Mouse (Mus musculus) heart, embryonic 13.5 days (tissue): ENCODE data around the gene C2cd2l. TPM values are rescaled to one million over a fixed set of nuclear protein-coding genes. Genes with fewer than 3 reads are reported as not detected.
"Not testable (repeated sequence)": the region's sequence is repeated elsewhere in the genome, so short reads cannot be mapped to it uniquely, and the experiment has no call there.

Experiments used
- ATAC-seq: fragments of 200-750 bp; cut with Nextera tagmentation; 2 replicates; pipeline ENCODE4 v1.8.0; 2017; ENCODE audit warnings: moderate TSS enrichment; ENCODE audit not compliant: insufficient number of reproducible peaks, low FRiP score, low TSS enrichment; ENCODE audit errors: extremely low read depth
- H3K27ac ChIP-seq: fragments of 300-500 bp; sonication (generic); replicated peaks from 2 replicates; pipeline ENCODE4 v1.5.1; 2015; ENCODE audit warnings: moderate library complexity, mild to moderate bottlenecking, inconsistent platforms
- H3K27me3 ChIP-seq: fragments of 300-500 bp; sonication (generic); replicated peaks from 2 replicates; pipeline ENCODE4 v1.6.1; 2015; ENCODE audit warnings: mild to moderate bottlenecking, inconsistent platforms
- H3K36me3 ChIP-seq: fragments of 300-500 bp; sonication (generic); 2 replicates; pipeline ENCODE4 v1.6.1; 2015; ENCODE audit warnings: mild to moderate bottlenecking, inconsistent platforms
- H3K4me1 ChIP-seq: fragments of 300-500 bp; sonication (generic); 2 replicates; pipeline ENCODE4 v1.6.1; 2015; ENCODE audit warnings: inconsistent platforms
- H3K4me2 ChIP-seq: fragments of 300-500 bp; sonication (generic); 2 replicates; pipeline ENCODE4 v1.6.1; 2015; ENCODE audit warnings: inconsistent platforms, mild to moderate bottlenecking, moderate library complexity
- H3K4me3 ChIP-seq: fragments of 300-500 bp; sonication (generic); 2 replicates; pipeline ENCODE4 v1.5.1; 2015; ENCODE audit warnings: moderate library complexity, mild to moderate bottlenecking, inconsistent platforms
- H3K9ac ChIP-seq: fragments of 300-500 bp; sonication (generic); 2 replicates; pipeline ENCODE4 v1.6.1; 2015; ENCODE audit warnings: inconsistent platforms, mild to moderate bottlenecking, moderate library complexity
- H3K9me3 ChIP-seq: fragments of 300-500 bp; sonication (generic); 2 replicates; pipeline ENCODE4 v1.6.1; 2016; ENCODE audit warnings: inconsistent platforms
- WGBS: fragments of 180-500 bp; shearing (Covaris S2); methylation state at CpG from one replicate; pipeline ENCODE4 v1.1.7; 2015; ENCODE audit warnings: mixed read lengths; 5-methylcytosine and 5-hydroxymethylcytosine counted together
- polyA plus RNA-seq: library from polyadenylated mRNA; unstranded; fragments of >200 nt; fragmentation: Nextera tagmentation; extraction: Ambion mirVana; gene quantifications from 2 replicates; pipeline ENCODE4 v1.2.1, GENCODE M21; 2015

The C2cd2l gene
- polyA plus RNA-seq, 1 experiment from 2014 or later, result 7.1 TPM

DNA sequence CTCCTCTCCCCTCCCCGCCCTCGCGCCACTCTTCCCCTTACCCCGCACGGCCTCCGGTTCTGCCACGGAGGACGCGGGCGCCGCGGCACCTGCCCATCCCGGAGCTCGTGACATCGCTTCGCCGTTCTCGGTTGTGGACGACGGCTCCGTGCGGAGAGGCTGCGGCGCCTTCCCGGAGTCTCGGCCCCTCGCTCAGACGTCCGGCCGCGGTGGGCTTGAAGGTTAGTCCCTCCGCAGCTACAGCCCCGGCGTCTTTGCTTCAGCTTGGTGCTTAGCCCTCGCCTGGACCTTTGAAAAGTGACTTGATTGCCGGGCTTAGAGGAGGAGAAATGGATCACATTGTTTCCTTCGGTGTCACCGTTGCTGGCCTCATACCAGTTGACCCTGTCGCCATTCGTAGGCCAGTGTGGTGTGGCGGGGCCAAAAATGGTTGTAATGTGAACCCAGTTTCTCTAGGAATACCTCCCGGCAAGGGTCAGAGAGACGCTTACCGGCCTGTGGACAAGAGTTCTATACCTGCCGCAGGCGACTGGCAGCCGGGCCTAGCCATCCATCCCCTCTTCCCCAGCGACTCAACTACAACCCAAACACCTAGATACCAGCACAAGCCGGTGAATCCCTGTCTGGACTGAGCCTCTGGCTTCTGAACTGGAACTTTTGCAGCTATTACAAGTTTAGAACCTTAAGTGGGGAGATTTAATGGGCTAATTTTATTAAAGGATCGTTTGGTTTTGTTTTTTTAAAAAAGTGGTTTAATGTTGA is 15.4 kb upstream of the C2cd2l start:
- H3K4me2 ChIP-seq, result peak overlapping the region; percentile 81
- H3K4me3 ChIP-seq, result peak overlapping the region; percentile 97
- no peaks in the 10 kb centered on the region for H3K9me3 ChIP-seq
- peak overlapping the region; percentile 99 for H3K27ac ChIP-seq
- H3K9ac ChIP-seq, result peak overlapping the region; percentile 99
- WGBS, result under 1% methylated on average over 50 of the region's 50 CpGs
- H3K27me3 ChIP-seq, result no peaks in the 10 kb centered on the region
- H3K36me3 ChIP-seq, result peaks cover 77% of the 10 kb centered on the region
- peaks cover 29% of the 10 kb centered on the region for H3K4me1 ChIP-seq
- ATAC-seq, result peak; percentile 11

DNA sequence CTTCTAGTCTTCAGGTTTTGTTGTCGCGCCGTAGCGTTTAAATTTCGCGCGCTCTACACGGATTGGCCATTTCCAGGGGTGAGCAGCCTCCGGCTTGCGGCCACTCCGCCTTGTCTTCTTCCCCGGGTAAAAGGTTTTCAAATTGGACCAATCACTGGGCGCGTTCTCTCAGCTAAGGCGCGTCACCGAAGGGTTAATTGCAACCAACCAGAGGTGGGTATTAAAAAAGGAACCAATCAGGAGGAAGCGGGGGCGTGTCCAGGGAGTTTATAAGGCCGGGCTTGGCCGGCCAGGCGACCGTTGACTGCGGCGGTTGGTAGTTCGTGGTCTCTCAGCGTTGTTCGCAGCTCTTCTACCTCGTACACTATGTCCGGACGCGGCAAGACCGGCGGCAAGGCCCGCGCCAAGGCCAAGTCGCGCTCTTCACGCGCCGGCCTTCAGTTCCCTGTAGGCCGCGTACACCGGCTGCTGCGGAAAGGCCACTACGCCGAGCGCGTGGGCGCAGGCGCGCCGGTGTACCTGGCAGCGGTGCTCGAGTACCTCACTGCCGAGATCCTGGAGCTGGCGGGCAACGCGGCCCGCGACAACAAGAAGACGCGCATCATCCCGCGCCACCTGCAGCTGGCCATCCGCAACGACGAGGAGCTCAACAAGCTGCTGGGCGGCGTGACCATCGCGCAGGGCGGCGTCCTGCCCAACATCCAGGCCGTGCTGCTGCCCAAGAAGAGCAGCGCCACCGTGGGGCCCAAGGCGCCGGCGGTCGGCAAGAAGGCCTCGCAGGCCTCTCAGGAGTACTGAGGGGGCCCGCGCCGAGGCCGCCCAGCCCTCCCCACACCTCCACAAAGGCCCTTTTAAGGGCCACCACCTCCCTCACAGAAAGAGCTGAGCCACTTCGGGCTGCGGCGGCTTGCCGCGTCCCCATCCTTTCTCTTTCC is 14.6 kb upstream of the C2cd2l start, which contains the start of gene H2afx:
Gene H2afx (plus strand): TSS at position 299 of the 935 bp plus-strand sequence.
- Histone ChIP-seq H3K9ac (peak within 1 kb of the TSS; percentile 99), H3K4me3 (peak within 1 kb of the TSS; percentile 97), H3K27me3 (no peaks in the 10 kb centered on the region), H3K36me3 (peaks cover 77% of the 10 kb centered on the region), H3K4me2 (peak within 1 kb of the TSS; percentile 81), H3K9me3 (no peaks in the 10 kb centered on the region), H3K27ac (peak within 1 kb of the TSS; percentile 99), H3K4me1 (peaks cover 29% of the 10 kb centered on the region)
- ATAC-seq, result peak; percentile 92
- WGBS, result under 1% methylated on average over 89 of the region's 91 CpGs

DNA sequence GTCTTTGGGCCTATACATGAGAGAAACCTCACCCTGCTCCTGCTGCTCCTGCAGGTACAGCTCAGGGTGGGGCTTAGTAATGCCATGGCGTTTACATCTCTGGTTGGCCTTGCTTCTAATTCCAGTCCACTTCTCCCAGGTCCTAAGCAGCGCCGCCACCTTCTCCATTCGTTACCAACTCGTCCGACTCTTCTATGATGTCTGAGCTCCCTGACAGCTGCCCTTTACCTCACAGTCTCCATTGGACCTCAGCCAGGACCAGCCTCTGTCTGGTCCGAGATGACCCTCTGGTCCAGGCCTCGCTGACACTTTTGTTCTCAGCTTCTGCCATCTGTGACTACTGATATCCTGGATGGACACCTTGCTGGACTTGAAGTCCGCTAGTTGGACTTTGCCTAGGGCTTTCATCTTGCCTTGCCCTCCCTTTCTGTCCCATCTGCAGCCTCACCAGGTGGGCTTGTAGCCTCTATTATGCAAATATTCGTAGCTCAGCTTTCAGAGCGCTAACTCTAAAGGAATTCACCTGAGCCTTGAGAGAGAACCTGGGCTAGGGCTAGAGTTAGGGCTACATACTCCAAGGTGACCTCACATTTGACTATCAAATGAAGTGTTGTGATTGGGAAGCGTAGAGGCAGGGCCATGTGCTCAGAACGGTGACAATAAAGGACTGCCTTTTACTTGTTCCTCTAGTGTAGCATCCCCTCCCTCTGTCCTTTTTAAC is 13.0 kb upstream of the C2cd2l start:
- H3K4me3 ChIP-seq, result no peak overlapping the region
- no peak overlapping the region for H3K27ac ChIP-seq
- H3K4me2 ChIP-seq, result no peak overlapping the region
- peaks cover 77% of the 10 kb centered on the region for H3K36me3 ChIP-seq
- no peak for ATAC-seq
- 94% methylated on average over 13 of the region's 13 CpGs for WGBS
- H3K9me3 ChIP-seq, result no peaks in the 10 kb centered on the region
- H3K4me1 ChIP-seq, result peaks cover 29% of the 10 kb centered on the region
- no peaks in the 10 kb centered on the region for H3K27me3 ChIP-seq
- no peak overlapping the region for H3K9ac ChIP-seq

- ATAC-seq, result no peak
- WGBS, result 89% methylated on average over 6 of the region's 6 CpGs
- H3K4me3 ChIP-seq, result no peak overlapping the region
- no peak overlapping the region for H3K4me2 ChIP-seq
- H3K4me1 ChIP-seq, result peaks cover 17% of the 10 kb centered on the region
- H3K27me3 ChIP-seq, result no peaks in the 10 kb centered on the region
- H3K27ac ChIP-seq, result no peak overlapping the region
- H3K9ac ChIP-seq, result no peak overlapping the region
- no peaks in the 10 kb centered on the region for H3K9me3 ChIP-seq
- H3K36me3 ChIP-seq, result peaks cover 63% of the 10 kb centered on the region
Measured at GRCm38 (mm10) chr9:44330736-44331135, 10.7 kb upstream of the C2cd2l start.

GRCm38 (mm10) chr9:44327926-44328325 is 7.8 kb upstream of the C2cd2l start:
- peak overlapping the region; percentile 86 for H3K4me2 ChIP-seq
- peaks cover 15% of the 10 kb centered on the region for H3K4me1 ChIP-seq
- H3K9me3 ChIP-seq, result no peaks in the 10 kb centered on the region
- 76% methylated on average over 5 of the region's 5 CpGs for WGBS
- ATAC-seq, result no peak
- peaks cover 51% of the 10 kb centered on the region for H3K36me3 ChIP-seq
- peak overlapping the region; percentile 97; the same call in 1 of the 2 replicates for H3K27ac ChIP-seq
- H3K4me3 ChIP-seq, result peak overlapping the region; percentile 87
- no peaks in the 10 kb centered on the region for H3K27me3 ChIP-seq
- peak overlapping the region; percentile 95 for H3K9ac ChIP-seq

GRCm38 (mm10) chr9:44327064-44327711 is 7.1 kb upstream of the C2cd2l start:
- WGBS, result under 1% methylated on average over 22 of the region's 22 CpGs
- peaks cover 43% of the 10 kb centered on the region for H3K36me3 ChIP-seq
- H3K9me3 ChIP-seq, result no peaks in the 10 kb centered on the region
- H3K4me1 ChIP-seq, result peaks cover 15% of the 10 kb centered on the region
- H3K9ac ChIP-seq, result peak overlapping the region; percentile 95
- no peak for ATAC-seq
- peak overlapping the region; percentile 87 for H3K4me3 ChIP-seq
- no peaks in the 10 kb centered on the region for H3K27me3 ChIP-seq
- peak overlapping the region; percentile 86 for H3K4me2 ChIP-seq
- H3K27ac ChIP-seq, result peak overlapping the region; percentile 97

GRCm38 (mm10) chr9:44326371-44327063 is 6.4 kb upstream of the C2cd2l start:
- peak overlapping the region; percentile 87 for H3K4me3 ChIP-seq
- ATAC-seq, result peak; percentile 70
- H3K4me2 ChIP-seq, result peak overlapping the region; percentile 86

DNA sequence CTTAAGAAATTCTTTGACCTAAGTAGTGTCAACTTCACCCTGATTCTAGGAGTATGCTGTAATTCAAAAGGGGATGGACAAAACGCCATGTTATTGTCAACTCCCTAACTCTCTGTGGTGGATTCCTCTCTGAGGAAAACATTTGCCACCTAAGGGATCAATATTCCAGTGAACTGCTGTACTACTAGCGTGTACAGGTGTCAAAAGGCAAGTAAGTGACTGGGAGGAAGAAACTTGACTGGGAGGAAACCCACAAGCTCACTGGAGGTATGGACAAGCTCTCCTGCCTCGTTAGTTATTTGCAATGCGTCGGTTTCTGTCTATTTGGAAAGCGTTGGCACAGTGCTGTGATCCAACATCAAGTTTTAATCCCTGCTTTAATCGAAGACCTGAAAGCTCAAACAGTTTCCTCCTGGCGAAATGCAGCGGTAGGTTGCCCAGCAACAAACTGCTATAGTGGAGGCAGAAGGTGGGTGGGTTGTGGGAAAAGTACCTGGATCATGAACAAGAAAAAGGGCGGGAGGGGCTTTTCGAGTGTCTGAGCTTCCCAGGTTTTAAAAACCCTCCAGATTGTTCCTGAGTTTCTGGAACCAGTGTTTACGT is 5.8 kb upstream of the C2cd2l start, which contains the start of gene Dpagt1:
Gene Dpagt1 (plus strand): TSS at position 252 of the 603 bp plus-strand sequence.
- Histone ChIP-seq H3K4me1 (peaks cover 19% of the 10 kb centered on the region), H3K36me3 (peaks cover 30% of the 10 kb centered on the region), H3K4me2 (peak within 1 kb of the TSS; percentile 86), H3K27ac (peak within 1 kb of the TSS; percentile 97), H3K9me3 (no peaks in the 10 kb centered on the region), H3K27me3 (no peaks in the 10 kb centered on the region), H3K4me3 (peak within 1 kb of the TSS; percentile 87), H3K9ac (peak within 1 kb of the TSS; percentile 95)
- WGBS, result 3% methylated on average over 12 of the region's 12 CpGs
- ATAC-seq, result no peak

More at GRCm38 (mm10) chr9:44326371-44327063, 6.4 kb upstream of the C2cd2l start:
- no peaks in the 10 kb centered on the region for H3K27me3 ChIP-seq
- H3K9ac ChIP-seq, result peak overlapping the region; percentile 95
- peaks cover 37% of the 10 kb centered on the region for H3K36me3 ChIP-seq
- H3K27ac ChIP-seq, result peak overlapping the region; percentile 97
- WGBS, result under 1% methylated on average over 38 of the region's 38 CpGs
- H3K9me3 ChIP-seq, result no peaks in the 10 kb centered on the region
- peaks cover 15% of the 10 kb centered on the region for H3K4me1 ChIP-seq

GRCm38 (mm10) chr9:44325032-44325767 is 5.1 kb upstream of the C2cd2l start:
- Histone ChIP-seq H3K9ac (peak overlapping the region; percentile 95), H3K36me3 (peaks cover 24% of the 10 kb centered on the region), H3K4me3 (peak overlapping the region; percentile 87), H3K27ac (peak overlapping the region; percentile 97; the same call in 1 of the 2 replicates), H3K4me2 (peak overlapping the region; percentile 86), H3K4me1 (peaks cover 24% of the 10 kb centered on the region)
- not testable (repeated sequence) for ATAC-seq, H3K9me3 ChIP-seq, H3K27me3 ChIP-seq
- 61% methylated on average over 7 of the region's 8 CpGs for WGBS
